Mouse (Mus musculus) gastrocnemius, adult 8-10 months (tissue): ENCODE measurements around the gene Grm4. TPM values are rescaled to one million over a fixed set of nuclear protein-coding genes. Genes with fewer than 3 reads are reported as not detected.
"Not testable (repeated sequence)": the region's sequence is repeated elsewhere in the genome, so short reads cannot be mapped to it uniquely, and the experiment has no call there.

Source experiments
- DNase-seq, 2 experiments: peaks; one replicate each; pipeline ENCODE4 v3.0.0; 2022; ENCODE audit warnings: low spot score in 2 of 2
- total RNA-seq, 4 experiments: library from RNA; stranded (reverse); gene quantifications; 2 replicates each; pipeline ENCODE4 v1.2.4; 2022

Grm4 gene
- total RNA-seq, 4 experiments from 2014 or later, result 0.11 TPM; not detected in 3

GRCm38 (mm10) chr17:27405376-27406024 lies 115.7 kb downstream of the Grm4 start:
- no peak for DNase-seq

- DNase-seq, result no peak
Measured at GRCm38 (mm10) chr17:27401200-27401599, 120.0 kb downstream of the Grm4 start.

GRCm38 (mm10) chr17:27393931-27394330 lies 127.3 kb downstream of the Grm4 start:
- no peak for DNase-seq

GRCm38 (mm10) chr17:27393432-27393831 lies 127.8 kb downstream of the Grm4 start:
- DNase-seq, result no peak

- peak in 1 of 2 experiments; percentile 10 for DNase-seq
Measured at GRCm38 (mm10) chr17:27392918-27393317, 128.3 kb downstream of the Grm4 start.

- no peak for DNase-seq
Measured at GRCm38 (mm10) chr17:27390019-27390418, 131.2 kb downstream of the Grm4 start.

- no peak for DNase-seq
Measured at GRCm38 (mm10) chr17:27389221-27390000, 131.8 kb downstream of the Grm4 start.

GRCm38 (mm10) chr17:27386438-27386837 lies 134.8 kb downstream of the Grm4 start:
- DNase-seq, result no peak

- no peak for DNase-seq
Measured at GRCm38 (mm10) chr17:27385513-27386261, 135.5 kb downstream of the Grm4 start.

GRCm38 (mm10) chr17:27382916-27383315 lies 138.3 kb downstream of the Grm4 start:
- DNase-seq, result no peak

GRCm38 (mm10) chr17:27380911-27381459 lies 140.2 kb downstream of the Grm4 start:
- not testable (repeated sequence) for DNase-seq

- DNase-seq, result no peak
Measured at GRCm38 (mm10) chr17:27378977-27379376, 142.2 kb downstream of the Grm4 start.

- no peak for DNase-seq
Measured at GRCm38 (mm10) chr17:27377151-27377550, 144.1 kb downstream of the Grm4 start.

GRCm38 (mm10) chr17:27375551-27375950 lies 145.7 kb downstream of the Grm4 start:
- DNase-seq, result no peak

Other genes with a start within 250 kb of the Grm4 start
- gene Hmga1, start 35.1 kb upstream of the Grm4 start, total RNA-seq, result 10 to 100 TPM; 27.6 to 34.9 (median 31.9) TPM
- 1 to 10 TPM; 1.7 to 3.9 (median 2.8) TPM for gene AI413582, start 44.4 kb upstream of the Grm4 start, total RNA-seq
- 100 to 1,000 TPM; 260 to 347 (median 290) TPM for gene Nudt3, start 102.1 kb upstream of the Grm4 start, total RNA-seq
- 1 to 10 TPM in 2 of 4 experiments, not detected in 2; 1.5 to 2.2 TPM for gene RPS10-NUDT3, start 113.8 kb upstream of the Grm4 start, total RNA-seq
- gene Rps10, start 115.3 kb upstream of the Grm4 start, total RNA-seq, result 100 to 1,000 TPM; 332 to 455 (median 370) TPM
- gene Pacsin1, start 134.1 kb upstream of the Grm4 start, total RNA-seq, result under 1 TPM in 2 of 4 experiments, not detected in 2; 0.15 to 0.51 TPM
- gene Spdef, start 207.6 kb upstream of the Grm4 start, total RNA-seq, result not detected